Mouse (Mus musculus): ENCODE data around the gene Tek.
A peak's percentile ranks its signal among the peaks of the same experiment; 100 is the strongest.

Gene Tek

GRCm38 (mm10) chr4:94803187-94803586 is 64.1 kb downstream of the Tek start:
- DNase-seq (ENCODE audit: low spot score in 2 of 2) = no peak

GRCm38 (mm10) chr4:94810616-94811015 is 71.5 kb downstream of the Tek start:
- DNase-seq (ENCODE audit: low spot score in 2 of 2) = no peak

GRCm38 (mm10) chr4:94826891-94827290 is 87.8 kb downstream of the Tek start:
- no peak for DNase-seq (ENCODE audit: low spot score in 2 of 2)

GRCm38 (mm10) chr4:94827429-94827828 is 88.3 kb downstream of the Tek start:
- DNase-seq (ENCODE audit: low spot score in 2 of 2) = no peak

GRCm38 (mm10) chr4:94829924-94830386 is 90.9 kb downstream of the Tek start:
- no peak for DNase-seq (ENCODE audit: low spot score in 2 of 2)

- DNase-seq (ENCODE audit: low spot score in 2 of 2) = no peak
These were observed 98.0 kb downstream of the Tek start for GRCm38 (mm10) chr4:94837061-94837460.

- DNase-seq (ENCODE audit: low spot score in 2 of 2) = no peak
These were observed 114.2 kb downstream of the Tek start for GRCm38 (mm10) chr4:94853301-94853700.

GRCm38 (mm10) chr4:94854270-94854669 is 115.2 kb downstream of the Tek start:
- no peak for DNase-seq (ENCODE audit: low spot score in 2 of 2)

- no peak for DNase-seq (ENCODE audit: low spot score in 2 of 2)
These were observed 116.1 kb downstream of the Tek start for GRCm38 (mm10) chr4:94855201-94855600.

GRCm38 (mm10) chr4:94900744-94901143 is 161.7 kb downstream of the Tek start:
- DNase-seq (ENCODE audit: low spot score in 2 of 2) = peak in 1 of 2 experiments; percentile 24

GRCm38 (mm10) chr4:94901780-94902179 is 162.7 kb downstream of the Tek start:
- DNase-seq (ENCODE audit: low spot score in 2 of 2) = no peak
